8 mouse cellular contexts compared by ENCODE assay signal in genomic region chrX:13280409-13281328, GRCm38 (mm10). TPM values are rescaled to one million over a fixed set of nuclear protein-coding genes. Genes with fewer than 3 reads are reported as not detected.
DNase-seq lines count a peak whose midpoint lies in the region; ATAC-seq lines count a peak whose summit lies in the region.

Gene Ddx3x (plus strand): TSS chrX:13280970.

- peaks cover 22% of the 10 kb centered on the region for H3K4me1 ChIP-seq in hindbrain, embryonic 14.5 days (replicated peaks; ENCODE audit: control insufficient read depth, insufficient read depth, low read length)

- DNase-seq in NIH3T3 (ENCODE audit: low read depth): peak; percentile 92
- peak; percentile 91 to 97 for DNase-seq in cerebellum, postnatal 14 days
- DNase-seq in frontal cortex, postnatal 25 days (ENCODE audit: low spot score in 2 of 2): peak; percentile 68 to 94
- peak; percentile 88 for DNase-seq in hindbrain, embryonic 14.5 days (ENCODE audit: low spot score)
- peak; percentile 86 to 94 for DNase-seq in layer of hippocampus, postnatal 36 days
- DNase-seq in lung, postnatal 36 days: peak; percentile 95
- DNase-seq in retina, postnatal 1 day: peak; percentile 96
- DNase-seq in urinary bladder, adult 18-20 months (ENCODE audit: low spot score in 2 of 2): peak; percentile 70 to 92

- peak; percentile 95 for ATAC-seq in hindbrain, embryonic 14.5 days (ENCODE audit: low FRiP score)

- under 1% methylated on average over 56 of the region's 57 CpGs for WGBS in hindbrain, embryonic 14.5 days

- peaks cover 15% of the 10 kb centered on the region for H3K36me3 ChIP-seq in hindbrain, embryonic 14.5 days (replicated peaks; ENCODE audit: control insufficient read depth, insufficient read depth)

- H3K27me3 ChIP-seq in hindbrain, embryonic 14.5 days (ENCODE audit: control insufficient read depth, insufficient read depth, low read length): no peaks in the 10 kb centered on the region

- H3K27ac ChIP-seq in hindbrain, embryonic 14.5 days: peak within 1 kb of the TSS; percentile 99

- peak within 1 kb of the TSS; percentile 77 for H3K4me2 ChIP-seq in hindbrain, embryonic 14.5 days (replicated peaks)

- peak within 1 kb of the TSS; percentile 96 for H3K4me3 ChIP-seq in hindbrain, embryonic 14.5 days (replicated peaks; ENCODE audit: low read length)

- peak within 1 kb of the TSS; percentile 100 for H3K9ac ChIP-seq in hindbrain, embryonic 14.5 days

- H3K9me3 ChIP-seq in hindbrain, embryonic 14.5 days (ENCODE audit: control insufficient read depth, low read length): no peaks in the 10 kb centered on the region

RNA-seq across cellular contexts. Expression of gene Ddx3x, which starts in this region (rescaled TPM):
- polyA plus RNA-seq in hindbrain, embryonic 14.5 days (2014; fragmentation: Nextera tagmentation; extraction: Ambion mirVana): 113 and 117 TPM in 2 replicates
- total RNA-seq in layer of hippocampus, postnatal 36 days (2021): 100 to 1,000 TPM; 147 to 183 TPM

Comparison
In these comparisons a context has a peak if more than half of its experiments do, and no peak if none do; other contexts are left out.
1. Peak in every context shown above with its lines: DNase-seq, ATAC-seq, H3K4me3 ChIP-seq and H3K27ac ChIP-seq.